Mouse (Mus musculus): ENCODE data around the gene Pih1d1. TPM values are rescaled to one million over a fixed set of nuclear protein-coding genes. Genes with fewer than 3 reads are reported as not detected.

Gene Pih1d1
- total and polyA plus RNA-seq, 3 experiments = 37.4 to 69.3 (median 50.3) TPM

- no peak for DNase-seq (ENCODE audit: extremely low read depth)
- Histone ChIP-seq H3K27ac (ENCODE audit: insufficient read depth, low read depth) (no peak overlapping the region), H3K9me3 (replicated peaks; ENCODE audit: low read length) (no peaks in the 10 kb centered on the region), H3K4me1 (ENCODE audit: control insufficient read depth in 1 of 2, insufficient read depth in 2 of 2) (peaks cover 5 to 44% of the 10 kb centered on the region in 2 experiments; a peak in 3 of 4 replicates), H3K4me2 (ENCODE audit: insufficient read depth, low read depth, poor library complexity, severe bottlenecking) (no peak overlapping the region), H3K36me3 (replicated peaks in 1 of 2; ENCODE audit: control insufficient read depth in 1 of 2, insufficient read depth in 1 of 2, low read length in 1 of 2) (peaks cover 37 to 54% of the 10 kb centered on the region in 2 experiments), H3K79me2 (replicated peaks; ENCODE audit: control insufficient read depth, extremely low read depth, insufficient read depth, poor library complexity, severe bottlenecking) (peaks cover 7% of the 10 kb centered on the region), H3K9ac (ENCODE audit: insufficient read depth, low read depth) (no peak overlapping the region), H3K4me3 (replicated peaks in 1 of 3; ENCODE audit: low read depth in 2 of 3, low read length in 2 of 3, poor library complexity in 1 of 3) (no peak overlapping the region), H3K27me3 (replicated peaks) (no peaks in the 10 kb centered on the region)
- in situ Hi-C loops (cut with MboI; ENCODE audit: low pct_ligation_motif_present, low pct_unique_long_range_greater_than_20kb, low sequenced_read_pairs) (no loop called here), dilution Hi-C loops (cut with MboI; ENCODE audit: extremely low pct_ligation_motif_present, extremely low pct_unique_long_range_greater_than_20kb, low sequenced_read_pairs) (no loop called here)
- no peak for TF ChIP-seq E2F4 (IDR thresholded peaks at IDR 0.05; ENCODE audit: insufficient replicate concordance, low read depth, low read length)
- TF ChIP-seq MXI1 (IDR thresholded peaks at IDR 0.05; ENCODE audit: low read depth, low read length) = no peak
- TF ChIP-seq USF1 (IDR thresholded peaks at IDR 0.05; ENCODE audit: low read depth, low read length) = no peak
- no peak for TF ChIP-seq EP300 (IDR thresholded peaks at IDR 0.05; ENCODE audit: low read length)
- TF ChIP-seq MEF2A (IDR thresholded peaks at IDR 0.05; ENCODE audit: borderline replicate concordance, low read depth, low read length) = no peak
- TF ChIP-seq CHD2 (IDR thresholded peaks at IDR 0.05; ENCODE audit: low read length) = no peak
- no peak for TF ChIP-seq ZKSCAN1 (IDR thresholded peaks at IDR 0.05; ENCODE audit: borderline replicate concordance, low read depth, low read length)
- TF ChIP-seq JUN (IDR thresholded peaks at IDR 0.05; ENCODE audit: insufficient read depth, low read depth, low read length) = no peak
- TF ChIP-seq RAD21 (IDR thresholded peaks at IDR 0.05; ENCODE audit: low read depth, low read length) = no peak
- TF ChIP-seq CTCF (conservative IDR thresholded peaks at IDR 0.05 in 1 of 2, IDR thresholded peaks at IDR 0.05 in 1 of 2; ENCODE audit: low read depth in 2 of 2, low read length in 2 of 2) = no peak
- TF ChIP-seq MAX (IDR thresholded peaks at IDR 0.05; ENCODE audit: low read length) = no peak
- TF ChIP-seq NELFE (IDR thresholded peaks at IDR 0.05; ENCODE audit: low read depth, low read length) = no peak
Observed at GRCm38 (mm10) chr7:45118336-45118735, 35.8 kb upstream of the Pih1d1 start.

- Histone ChIP-seq H3K27ac (ENCODE audit: insufficient read depth, low read depth) (no peak overlapping the region), H3K9ac (ENCODE audit: insufficient read depth, low read depth) (no peak overlapping the region), H3K4me2 (ENCODE audit: insufficient read depth, low read depth, poor library complexity, severe bottlenecking) (no peak overlapping the region), H3K4me1 (ENCODE audit: control insufficient read depth in 1 of 2, insufficient read depth in 2 of 2) (peaks cover 8 to 48% of the 10 kb centered on the region in 2 experiments), H3K4me3 (replicated peaks in 1 of 3; ENCODE audit: low read depth in 2 of 3, low read length in 2 of 3, poor library complexity in 1 of 3) (no peak overlapping the region), H3K79me2 (replicated peaks; ENCODE audit: control insufficient read depth, extremely low read depth, insufficient read depth, poor library complexity, severe bottlenecking) (peaks cover 15% of the 10 kb centered on the region), H3K36me3 (replicated peaks in 1 of 2; ENCODE audit: control insufficient read depth in 1 of 2, insufficient read depth in 1 of 2, low read length in 1 of 2) (peaks cover 37 to 57% of the 10 kb centered on the region in 2 experiments), H3K27me3 (replicated peaks) (no peaks in the 10 kb centered on the region), H3K9me3 (replicated peaks; ENCODE audit: low read length) (no peaks in the 10 kb centered on the region)
- DNase-seq (ENCODE audit: extremely low read depth) = no peak
- TF ChIP-seq BHLHE40 (IDR thresholded peaks at IDR 0.05; ENCODE audit: low read depth, low read length) (no peak), ELF1 (IDR thresholded peaks at IDR 0.05; ENCODE audit: low read depth, low read length) (no peak), SMC3 (IDR thresholded peaks at IDR 0.05; ENCODE audit: low read depth, low read length) (no peak), GABPA (IDR thresholded peaks at IDR 0.05; ENCODE audit: insufficient replicate concordance, low read depth, low read length) (no peak), UBTF (IDR thresholded peaks at IDR 0.05; ENCODE audit: low read depth, low read length) (no peak), IRF4 (IDR thresholded peaks at IDR 0.05; ENCODE audit: low read depth, low read length) (no peak), POLR2A (IDR thresholded peaks at IDR 0.05; ENCODE audit: low read depth, low read length) (0 out of 2 replicates have a peak, but pooled peaks have one; percentile 15), NELFE (IDR thresholded peaks at IDR 0.05; ENCODE audit: low read depth, low read length) (no peak), POLR2AphosphoS2 (IDR thresholded peaks at IDR 0.05; ENCODE audit: low read depth, low read length) (peak; percentile 80; the same call in 1 of the 2 replicates)
- dilution Hi-C loops (cut with MboI; ENCODE audit: extremely low pct_ligation_motif_present, extremely low pct_unique_long_range_greater_than_20kb, low sequenced_read_pairs) (no loop called here), in situ Hi-C loops (cut with MboI; ENCODE audit: low pct_ligation_motif_present, low pct_unique_long_range_greater_than_20kb, low sequenced_read_pairs) (no loop called here)
Observed at GRCm38 (mm10) chr7:45119780-45120709, 34.1 kb upstream of the Pih1d1 start.
